Mouse (Mus musculus) adrenal gland, postnatal 10 days (tissue): ENCODE data around the gene Tbc1d7. TPM values are rescaled to one million over a fixed set of nuclear protein-coding genes. Genes with fewer than 3 reads are reported as not detected.

Source experiments
- DNase-seq: peaks from one replicate; pipeline ENCODE4 v3.0.0; 2021; ENCODE audit warnings: mixed read lengths
- total RNA-seq, 2 experiments: library from RNA; stranded (reverse); gene quantifications; 2 replicates each; pipeline ENCODE4 v1.2.3; 2021

Gene Tbc1d7
- total RNA-seq, 2 experiments from 2014 or later = 24.4 to 26.7 TPM

DNA sequence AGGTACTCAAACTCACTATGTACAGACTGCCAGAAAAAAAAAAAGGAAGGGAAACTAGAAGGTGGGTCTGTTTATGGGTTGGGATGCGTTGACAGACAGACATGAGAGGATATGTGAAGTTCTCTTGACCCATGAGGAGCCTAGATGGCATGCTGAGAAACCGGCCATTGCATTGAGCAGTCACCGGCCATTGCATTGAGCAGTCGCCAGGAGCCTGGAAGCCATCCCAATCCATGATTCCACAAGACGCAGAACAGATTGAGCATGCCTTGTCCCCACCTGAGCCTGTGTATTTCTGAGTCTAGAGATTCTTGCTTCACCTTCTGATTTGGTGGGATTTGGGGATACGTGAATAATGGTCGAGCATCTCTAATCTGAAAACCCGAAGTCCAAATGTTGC, 22.6 kb upstream of the Tbc1d7 start:
- DNase-seq = no peak

GRCm38 (mm10) chr13:43193266-43193665, 22.0 kb upstream of the Tbc1d7 start:
- no peak for DNase-seq

GRCm38 (mm10) chr13:43191741-43192192, 20.5 kb upstream of the Tbc1d7 start:
- DNase-seq = peak; percentile 52

DNA sequence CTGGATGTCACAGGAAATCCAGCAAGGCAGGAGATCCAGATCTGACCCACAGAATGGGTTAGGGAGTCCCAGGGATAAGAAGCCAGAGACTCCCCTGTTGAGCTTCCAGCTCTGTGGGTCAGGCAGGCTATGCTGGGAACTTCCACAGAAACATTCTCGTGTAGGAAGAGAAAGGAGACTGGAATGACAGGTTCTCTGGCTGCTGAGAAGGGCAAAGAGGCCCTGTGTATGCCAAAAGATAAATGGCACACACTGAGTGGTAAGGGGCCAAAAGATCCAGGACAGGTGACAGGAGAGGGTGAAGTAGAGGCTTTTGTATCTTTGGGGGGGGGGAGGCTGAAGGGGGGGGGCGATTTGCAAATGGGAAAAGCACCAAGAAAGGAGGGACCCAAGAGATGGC, 20.0 kb upstream of the Tbc1d7 start:
- DNase-seq = no peak

- no peak for DNase-seq
Observed at GRCm38 (mm10) chr13:43187736-43188135, 16.4 kb upstream of the Tbc1d7 start.

GRCm38 (mm10) chr13:43183248-43184055, 12.2 kb upstream of the Tbc1d7 start:
- peak; percentile 30 for DNase-seq

DNA sequence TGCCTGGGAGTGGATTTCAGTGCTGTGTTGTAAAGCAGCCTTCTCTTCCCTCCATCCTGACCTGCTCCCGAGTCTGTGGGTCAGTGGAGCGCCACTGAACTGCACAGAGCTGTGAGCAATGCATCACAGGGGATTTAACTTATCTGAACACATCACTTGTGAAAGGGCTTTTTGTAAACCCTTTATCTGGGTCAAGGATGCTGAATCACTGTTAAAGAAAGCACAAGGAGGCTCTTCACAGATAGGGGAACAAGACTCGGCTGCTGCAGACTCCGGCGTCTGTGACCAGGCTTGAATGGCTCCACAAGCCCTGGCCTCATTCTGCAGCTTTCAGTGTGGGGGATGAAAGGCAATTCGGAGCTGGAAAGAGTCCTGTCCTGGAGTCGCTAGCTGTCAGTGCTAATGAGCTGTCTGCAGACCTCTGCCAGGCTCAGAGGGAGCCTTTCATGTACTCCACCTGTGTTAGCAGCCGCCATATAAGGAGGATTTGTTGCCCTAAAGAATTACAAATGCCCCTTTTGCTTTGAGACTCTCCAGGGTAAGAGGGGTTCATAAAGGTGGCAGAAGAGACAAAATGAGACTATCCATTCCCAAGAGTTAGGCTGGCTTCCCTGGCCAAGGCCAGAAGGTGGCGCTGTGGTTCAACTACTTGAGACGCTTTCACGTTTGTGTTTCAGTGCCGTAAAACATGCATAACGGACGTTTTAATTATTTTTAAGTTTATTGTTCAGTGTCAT, 11.3 kb upstream of the Tbc1d7 start:
- peak; percentile 91 for DNase-seq

- DNase-seq = no peak
Observed at GRCm38 (mm10) chr13:43181104-43181503, 9.8 kb upstream of the Tbc1d7 start.

DNA sequence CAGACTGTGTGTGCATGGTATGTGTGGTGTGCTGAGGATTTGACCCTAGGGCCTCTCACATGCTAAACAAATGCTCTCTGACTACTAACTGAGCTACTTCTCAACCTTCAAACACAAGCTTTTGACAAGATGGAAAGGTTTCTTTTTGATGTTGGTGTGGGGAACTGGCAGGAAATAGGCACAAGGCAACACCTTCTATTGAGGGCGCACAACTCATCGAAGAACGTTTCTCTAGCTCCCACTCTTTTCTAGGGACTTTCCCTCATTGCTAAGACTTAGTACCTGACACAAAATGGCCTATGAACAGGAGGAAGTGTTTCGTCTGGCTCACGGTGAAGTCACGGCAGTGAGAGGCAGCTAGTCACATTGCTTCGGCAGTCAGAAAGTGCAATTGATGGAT, 6.0 kb upstream of the Tbc1d7 start:
- no peak for DNase-seq

- DNase-seq = no peak
Observed at GRCm38 (mm10) chr13:43176676-43177075, 5.4 kb upstream of the Tbc1d7 start.

DNA sequence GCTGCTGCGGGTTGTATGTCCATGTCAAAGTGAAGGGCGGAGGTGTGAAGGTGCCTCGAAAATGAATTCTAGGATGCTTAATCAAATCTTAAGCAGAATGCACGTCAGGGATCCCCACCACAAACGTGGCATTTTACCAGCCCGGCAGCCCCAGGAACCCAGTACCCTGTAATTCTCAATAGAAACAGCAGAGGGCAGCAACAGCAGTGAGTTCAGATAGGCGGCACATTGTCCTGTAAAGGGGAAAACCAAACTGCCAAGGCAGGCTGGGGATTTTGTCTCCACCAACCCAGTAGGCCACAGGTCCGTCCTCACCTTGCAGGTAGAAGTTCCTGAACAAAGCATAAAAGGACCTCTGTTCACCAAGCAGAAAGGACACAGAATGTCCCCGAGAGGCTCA, 2.0 kb upstream of the Tbc1d7 start:
- DNase-seq = peak; percentile 83

GRCm38 (mm10) chr13:43172036-43172713, 874 bp upstream of the Tbc1d7 start:
- DNase-seq = peak; percentile 42

DNA sequence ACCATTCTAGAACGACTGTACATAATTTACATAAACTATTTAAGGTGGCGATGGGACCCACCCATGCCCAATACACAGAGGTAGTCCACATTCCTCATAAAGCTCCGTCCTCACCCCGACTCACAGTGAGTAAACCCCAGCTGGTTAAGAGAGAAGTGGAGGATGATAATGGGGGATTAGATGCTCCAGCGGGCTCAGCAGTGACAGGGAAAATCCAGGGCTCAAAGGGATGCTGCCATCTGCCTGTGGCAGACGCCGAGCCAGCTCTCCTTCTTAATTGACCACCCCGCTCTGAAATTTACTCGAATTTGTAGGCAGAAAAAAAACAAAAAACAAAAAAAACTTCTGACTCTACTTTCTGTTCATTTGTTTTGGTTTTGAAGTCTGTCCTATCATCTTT, 3.6 kb downstream of the Tbc1d7 start:
- DNase-seq = no peak

GRCm38 (mm10) chr13:43159429-43159828, 11.9 kb downstream of the Tbc1d7 start:
- no peak for DNase-seq

GRCm38 (mm10) chr13:43158281-43158680, 13.0 kb downstream of the Tbc1d7 start:
- DNase-seq = no peak

GRCm38 (mm10) chr13:43157370-43157769, 13.9 kb downstream of the Tbc1d7 start:
- DNase-seq = no peak

- no peak for DNase-seq
Observed at GRCm38 (mm10) chr13:43152005-43152520, 19.2 kb downstream of the Tbc1d7 start.

GRCm38 (mm10) chr13:43149661-43150060, 21.6 kb downstream of the Tbc1d7 start:
- no peak for DNase-seq

- no peak for DNase-seq
Observed at GRCm38 (mm10) chr13:43148692-43149091, 22.6 kb downstream of the Tbc1d7 start.

DNA sequence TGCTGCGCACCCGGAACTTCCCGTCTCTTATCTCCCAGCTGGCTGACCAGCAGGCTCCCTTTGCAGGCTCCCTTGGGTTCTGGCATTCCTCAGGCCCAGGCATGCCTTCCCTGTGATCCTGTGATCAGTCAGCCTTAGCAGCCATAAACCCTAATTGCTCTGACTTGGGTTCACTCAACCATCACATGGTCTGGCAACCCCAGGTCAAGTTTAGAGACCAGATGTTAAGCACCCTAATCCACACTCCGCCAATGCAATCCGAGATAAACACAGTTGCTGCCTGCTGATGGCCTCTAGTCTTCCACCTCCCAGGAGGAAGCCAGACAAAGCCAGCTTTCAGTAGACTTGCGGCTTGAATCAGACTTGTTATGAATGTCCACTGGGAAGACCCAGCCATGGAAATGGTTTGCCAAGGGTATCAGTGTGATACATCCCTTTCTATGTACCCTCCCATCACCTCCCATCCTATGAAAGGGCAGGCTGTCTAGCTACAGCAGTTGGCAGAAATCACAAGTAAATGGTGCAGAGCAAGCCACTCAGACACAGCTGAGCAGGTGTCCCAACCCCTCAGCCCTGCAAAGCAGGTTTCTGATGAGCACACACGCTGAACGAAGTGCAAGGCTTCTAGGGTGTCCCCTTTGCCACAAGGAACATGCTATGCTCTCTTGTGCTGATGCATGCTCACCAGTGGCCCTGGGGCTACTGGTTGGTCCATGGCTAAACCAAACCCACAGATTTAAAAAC, 24.6 kb downstream of the Tbc1d7 start:
- no peak for DNase-seq

DNA sequence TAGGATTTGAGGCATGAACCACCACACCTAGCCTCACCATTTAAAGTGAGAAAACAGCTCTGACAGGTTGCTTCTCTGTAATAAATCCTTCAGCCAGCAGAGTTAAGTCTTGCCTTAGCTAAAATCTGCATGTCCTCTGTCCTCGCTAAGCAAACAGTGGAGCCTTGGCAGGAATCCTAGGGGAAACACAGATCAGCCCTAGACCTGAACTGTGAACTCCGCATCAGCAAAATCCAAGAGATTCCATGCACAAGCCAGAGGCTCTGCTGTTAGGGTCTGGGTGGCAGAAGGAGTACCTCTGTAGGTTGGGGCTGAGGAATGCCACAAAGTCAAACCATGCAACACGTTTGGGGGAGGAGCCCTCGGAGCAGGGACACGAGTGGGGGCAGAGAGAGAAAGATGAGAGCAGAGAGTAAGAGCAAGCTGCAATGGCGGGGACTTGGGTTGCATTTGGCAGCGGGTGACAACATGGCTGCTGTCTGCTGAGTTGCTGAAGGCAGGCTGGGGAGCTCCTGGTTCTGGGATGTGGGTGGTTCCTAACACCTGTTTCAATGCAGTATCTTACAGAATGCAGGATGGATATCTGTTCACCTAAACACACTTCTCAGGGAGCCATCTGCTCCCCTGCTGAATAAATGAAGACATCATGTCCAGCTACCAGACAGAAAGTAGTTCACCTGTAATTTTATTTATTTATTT, 26.4 kb downstream of the Tbc1d7 start:
- DNase-seq = no peak
